ENCODE assay signal across 25 mouse cellular contexts in genomic region chr2:71013521-71013920, GRCm38 (mm10).
"Had no signal": no experiment of that assay in that cellular context is flagged by ENCODE, and none has a peak within 500 bp of the region (broad histone marks: within the 10 kb centered on the region; RNA-seq: fewer than 3 reads in every experiment).

No protein-coding gene starts in this region.

- H3K4me2 ChIP-seq: heart, embryonic 11.5 days; heart, embryonic 13.5 days; heart, embryonic 15.5 days; hindbrain, embryonic 13.5 days; hindbrain, embryonic 15.5 days; kidney, embryonic 15.5 days; limb, embryonic 12.5 days; liver, embryonic 12.5 days had no signal

- DNase-seq: gastrocnemius, postnatal 14 days; gastrocnemius, postnatal 36 days; heart, adult 2 months; heart, postnatal 14 days; heart, postnatal 36 days; kidney, adult 11 months; kidney, adult 2 months; kidney, adult 9 months; kidney, postnatal 14 days; kidney, postnatal 36 days; layer of hippocampus, adult 9-11 months; liver had no signal

- H3K4me1 ChIP-seq: heart, embryonic 15.5 days; hindbrain, embryonic 13.5 days; hindbrain, embryonic 15.5 days; kidney, embryonic 15.5 days; limb, embryonic 10.5 days; limb, embryonic 12.5 days; liver, embryonic 12.5 days had no signal

- ATAC-seq: hindbrain, postnatal 0 days; intestine, embryonic 16.5 days; liver, embryonic 12.5 days had no signal

- H3K9ac ChIP-seq: heart, embryonic 13.5 days; heart, embryonic 15.5 days; hindbrain, embryonic 13.5 days; hindbrain, embryonic 15.5 days; kidney, embryonic 15.5 days; limb, embryonic 12.5 days; liver, embryonic 12.5 days; liver, embryonic 14.5 days had no signal

- H3K4me3 ChIP-seq: heart, adult 2 months; heart, embryonic 13.5 days; heart, embryonic 15.5 days; hindbrain, embryonic 13.5 days; hindbrain, embryonic 15.5 days; kidney, embryonic 15.5 days; limb, embryonic 10.5 days; limb, embryonic 12.5 days; liver, embryonic 12.5 days had no signal

- H3K27me3 ChIP-seq: heart, embryonic 13.5 days; heart, embryonic 15.5 days; hindbrain, embryonic 13.5 days; hindbrain, embryonic 15.5 days; kidney, embryonic 15.5 days; limb, embryonic 12.5 days; liver, embryonic 12.5 days had no signal

- H3K36me3 ChIP-seq: heart, embryonic 15.5 days; hindbrain, embryonic 13.5 days; hindbrain, embryonic 15.5 days had no signal

- H3K27ac ChIP-seq: heart, adult 2 months; heart, embryonic 13.5 days; heart, embryonic 15.5 days; hindbrain, embryonic 13.5 days; hindbrain, embryonic 15.5 days; hindbrain, postnatal 0 days; kidney, embryonic 15.5 days; kidney, postnatal 0 days; limb, embryonic 10.5 days; limb, embryonic 12.5 days; liver, embryonic 12.5 days; liver, embryonic 14.5 days had no signal

- H3K9me3 ChIP-seq: heart, embryonic 13.5 days; heart, embryonic 15.5 days; hindbrain, embryonic 13.5 days; hindbrain, embryonic 15.5 days; kidney, embryonic 15.5 days; limb, embryonic 10.5 days; limb, embryonic 12.5 days; liver, embryonic 12.5 days had no signal
